Mouse (Mus musculus): ENCODE results near the gene Apoa1. TPM values are rescaled to one million over a fixed set of nuclear protein-coding genes. Genes with fewer than 3 reads are reported as not detected.

The Apoa1 gene
- 1.9 TPM for polyA plus RNA-seq (2014; fragmentation: Illumina TruSeq; extraction: RNeasy Lipid Tissue Mini Kit (QIAGEN cat#74804))

GRCm38 (mm10) chr9:46228491-46228890 is at the start of gene Apoa1:
TSS of gene Apoa1 (plus strand) at chr9:46228580.

DNA sequence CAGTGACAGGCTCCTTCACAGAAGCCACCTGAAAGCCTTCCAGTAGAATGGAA is 7.0 kb downstream of the Apoa1 start, which contains the start of gene Apoc3:
Gene Apoc3, minus strand, starts transcription at position 41 of the 53 bp plus-strand sequence.

GRCm38 (mm10) chr9:46240526-46241153 is 12.3 kb downstream of the Apoa1 start, which contains the start of gene Apoa4:
TSS of gene Apoa4 (plus strand) at chr9:46240696.

DNA sequence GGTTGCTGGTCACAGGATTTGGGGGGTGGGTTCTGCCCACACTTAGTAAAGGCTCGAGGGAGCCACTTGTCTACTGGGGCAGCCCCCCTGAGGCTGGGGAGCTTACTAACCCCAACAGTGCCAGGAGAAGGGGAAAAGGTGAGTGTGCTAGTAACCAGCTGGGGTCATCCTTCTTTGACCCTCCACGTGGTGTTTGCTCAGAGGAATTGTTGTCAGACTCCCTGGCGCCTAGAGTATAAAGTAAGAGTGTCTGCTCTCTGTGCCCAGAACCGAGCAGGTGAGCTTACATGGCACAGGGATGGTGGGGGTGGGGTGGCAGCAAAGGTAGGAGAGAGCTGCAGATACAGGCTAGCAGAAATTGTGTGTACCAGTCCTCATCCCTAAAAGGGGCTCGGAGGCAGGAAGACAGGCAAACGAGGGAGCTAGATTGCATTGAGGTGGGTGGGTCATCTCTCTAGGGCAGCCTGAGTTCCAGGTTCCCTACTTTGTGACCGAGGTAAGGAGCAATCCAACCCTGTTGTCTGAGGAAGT is 40.0 kb downstream of the Apoa1 start, which contains the start of gene Apoa5:
Gene Apoa5, plus strand, starts transcription at position 291 of the 531 bp plus-strand sequence.

GRCm38 (mm10) chr9:46272677-46273454 is 44.5 kb downstream of the Apoa1 start, which contains the start of gene Zpr1:
TSS of gene Zpr1 (plus strand) at chr9:46273064.

Other genes with a start within 250 kb of the Apoa1 start
- gene Pafah1b2, start 215.9 kb upstream of the Apoa1 start, polyA plus RNA-seq (2014; fragmentation: Illumina TruSeq; extraction: RNeasy Lipid Tissue Mini Kit (QIAGEN cat#74804)), result 120 TPM
- 12.7 TPM for gene Sik3, start 215.8 kb upstream of the Apoa1 start, polyA plus RNA-seq (2014; fragmentation: Illumina TruSeq; extraction: RNeasy Lipid Tissue Mini Kit (QIAGEN cat#74804))
- gene Apoc3, start 7.1 kb downstream of the Apoa1 start, polyA plus RNA-seq (2014; fragmentation: Illumina TruSeq; extraction: RNeasy Lipid Tissue Mini Kit (QIAGEN cat#74804)), result not detected
- 0.66 TPM for gene Apoa4, start 12.1 kb downstream of the Apoa1 start, polyA plus RNA-seq (2014; fragmentation: Illumina TruSeq; extraction: RNeasy Lipid Tissue Mini Kit (QIAGEN cat#74804))
- not detected for gene Apoa5, start 40.1 kb downstream of the Apoa1 start, polyA plus RNA-seq (2014; fragmentation: Illumina TruSeq; extraction: RNeasy Lipid Tissue Mini Kit (QIAGEN cat#74804))
- gene Zpr1, start 44.5 kb downstream of the Apoa1 start, polyA plus RNA-seq (2014; fragmentation: Illumina TruSeq; extraction: RNeasy Lipid Tissue Mini Kit (QIAGEN cat#74804)), result 11.2 TPM
- gene Bud13, start 54.4 kb downstream of the Apoa1 start, polyA plus RNA-seq (2014; fragmentation: Illumina TruSeq; extraction: RNeasy Lipid Tissue Mini Kit (QIAGEN cat#74804)), result 5.0 TPM
- gene 4931429L15Rik, start 91.4 kb downstream of the Apoa1 start, polyA plus RNA-seq (2014; fragmentation: Illumina TruSeq; extraction: RNeasy Lipid Tissue Mini Kit (QIAGEN cat#74804)), result not detected